Mouse (Mus musculus) layer of hippocampus, postnatal 14 days (tissue): ENCODE data around the gene Olfr891. TPM values are rescaled to one million over a fixed set of nuclear protein-coding genes. Genes with fewer than 3 reads are reported as not detected.
"Not testable (repeated sequence)": the region's sequence is repeated elsewhere in the genome, so short reads cannot be mapped to it uniquely, and the experiment has no call there.

Experiments
- DNase-seq, 2 experiments: peaks; one replicate each; pipeline ENCODE4 v3.0.0; 2021 to 2022; ENCODE audit warnings: low spot score in 2 of 2, mixed read lengths in 1 of 2
- long read RNA-seq, 2 experiments: library from polyadenylated mRNA; stranded (forward); transcript quantifications; one replicate each; pipeline ENCODE4 v2.0.0; 2021
- total RNA-seq, 2 experiments: library from RNA; stranded (reverse); gene quantifications; 2 replicates each; pipeline ENCODE4 v1.2.3; 2021

Gene Olfr891
- not detected for total RNA-seq
- long read RNA-seq, experiment 1, result 0 reads
- long read RNA-seq, experiment 2, result 0 reads

DNA sequence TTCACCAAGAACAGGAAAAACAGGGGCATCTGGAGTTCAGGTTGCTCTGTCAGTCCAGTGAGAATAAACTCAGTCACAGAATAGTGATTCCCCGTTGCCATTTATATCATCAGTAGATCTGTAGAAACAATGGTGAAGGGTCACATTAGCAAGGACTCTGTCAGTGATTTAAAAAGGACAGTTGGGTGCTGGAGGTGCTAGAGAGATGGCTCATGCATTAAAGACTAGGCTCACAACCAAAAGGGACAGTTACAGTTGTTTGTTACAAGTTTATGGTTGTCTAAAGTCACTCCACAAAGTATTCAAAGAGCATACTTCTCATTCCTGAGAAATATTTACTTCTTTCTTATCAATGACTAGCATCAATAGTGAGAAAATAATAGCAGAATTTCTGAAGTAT, at the start of gene Olfr891:
TSS of gene Olfr891 (minus strand) at position 101 of the 400 bp plus-strand sequence.
- no peak for DNase-seq

DNA sequence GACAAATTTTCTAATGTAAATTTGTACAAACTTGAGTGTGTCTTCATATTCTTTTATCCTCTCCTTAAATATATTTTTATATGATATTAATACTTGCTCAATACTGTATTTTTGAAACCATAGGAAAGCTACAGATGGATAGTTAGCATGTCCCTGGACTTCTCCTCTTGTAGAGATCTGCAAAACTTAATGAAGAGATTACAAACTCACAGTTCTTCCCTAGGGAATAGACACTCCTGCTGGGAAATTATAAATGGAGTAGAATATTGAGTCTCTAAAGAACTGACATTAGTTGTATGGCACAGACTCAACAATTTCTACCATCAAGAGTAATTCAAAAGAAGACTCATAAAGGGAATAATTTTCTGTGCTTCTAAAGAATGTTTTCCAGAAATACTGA, 37.1 kb upstream of the Olfr891 start, which contains the start of gene Olfr894:
TSS of gene Olfr894 (plus strand) at position 301 of the 400 bp plus-strand sequence.
- no peak for DNase-seq

DNA sequence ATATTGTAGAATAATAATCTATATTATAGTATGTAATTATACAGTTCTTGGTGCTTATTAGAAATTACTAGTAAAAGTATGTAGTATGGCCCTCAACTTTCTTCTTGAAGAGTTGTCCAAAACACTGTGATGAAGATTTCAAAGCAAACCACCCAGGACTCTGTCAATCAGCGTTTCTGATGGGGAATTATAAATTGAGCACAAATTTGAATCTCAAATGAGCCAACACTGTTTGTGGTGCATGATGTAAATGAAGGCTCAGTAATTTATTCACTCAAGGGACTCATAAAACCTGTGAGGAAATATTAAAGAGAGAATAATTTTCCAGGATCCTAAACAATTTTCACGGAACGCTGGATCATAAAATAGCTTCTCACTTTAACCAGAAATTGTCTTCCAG, 27.4 kb upstream of the Olfr891 start, which contains the start of gene Olfr893:
TSS of gene Olfr893 (plus strand) at position 301 of the 400 bp plus-strand sequence.
- DNase-seq, result no peak

DNA sequence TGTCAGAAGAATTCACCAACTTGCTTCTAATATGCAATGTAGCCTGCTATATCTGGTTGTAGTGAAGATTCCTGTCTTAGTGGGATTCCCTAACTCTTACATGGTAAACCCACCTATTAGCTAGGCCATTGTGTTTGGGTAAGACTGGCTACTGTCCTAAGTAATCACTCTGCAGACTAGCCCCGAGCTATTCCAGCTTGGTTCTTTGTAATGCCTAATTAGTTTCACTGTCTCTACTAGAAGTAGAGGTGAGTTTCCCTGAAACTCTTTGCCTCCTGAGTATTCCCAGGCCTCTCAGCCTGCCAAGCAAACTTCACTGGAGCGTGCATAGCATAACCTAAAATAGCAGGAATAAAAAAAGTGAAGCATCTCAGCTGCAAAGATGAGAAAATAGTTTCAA, 12.3 kb downstream of the Olfr891 start:
- not testable (repeated sequence) for DNase-seq

DNA sequence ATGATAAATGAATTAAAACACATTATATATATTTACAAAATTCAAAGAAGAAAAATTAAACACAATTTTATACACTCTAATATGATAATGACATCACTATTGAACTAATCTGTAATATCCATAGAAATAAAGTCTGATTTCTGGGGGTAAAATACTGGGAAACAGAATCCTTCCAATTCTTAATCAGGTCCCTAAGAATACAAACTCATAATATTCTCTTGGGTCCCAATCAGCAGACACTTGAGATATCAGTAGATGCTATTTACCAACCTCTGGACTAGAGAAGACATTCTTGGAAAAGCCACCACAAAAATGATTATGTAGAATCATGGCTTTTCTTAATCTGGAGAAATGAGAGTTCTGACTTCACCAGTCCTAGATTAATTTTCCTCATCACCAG, 38.4 kb downstream of the Olfr891 start, which contains the start of gene Olfr890:
TSS of gene Olfr890 (plus strand) at position 301 of the 400 bp plus-strand sequence.
- DNase-seq, result no peak

Other genes starting within 250 kb of the Olfr891 start
- gene Olfr881, start 189.0 kb downstream of the Olfr891 start, total RNA-seq, result not detected
- not detected for gene Olfr883, start 155.0 kb downstream of the Olfr891 start, total RNA-seq
- not detected for gene Olfr884, start 134.3 kb downstream of the Olfr891 start, total RNA-seq
- not detected for gene Olfr885, start 119.5 kb downstream of the Olfr891 start, total RNA-seq
- gene Olfr887, start 96.7 kb downstream of the Olfr891 start, total RNA-seq, result not detected
- not detected for gene Olfr888, start 72.7 kb downstream of the Olfr891 start, total RNA-seq
- not detected for gene Olfr889, start 65.6 kb downstream of the Olfr891 start, total RNA-seq
- not detected for gene Olfr890, start 38.3 kb downstream of the Olfr891 start, total RNA-seq
- not detected for gene Olfr893, start 27.5 kb upstream of the Olfr891 start, total RNA-seq
- gene Olfr894, start 37.2 kb upstream of the Olfr891 start, total RNA-seq, result not detected
- not detected for gene Olfr143, start 72.0 kb upstream of the Olfr891 start, total RNA-seq
- gene Olfr895, start 87.0 kb upstream of the Olfr891 start, total RNA-seq, result not detected
- not detected for gene Olfr896-ps1, start 110.3 kb upstream of the Olfr891 start, total RNA-seq
- not detected for gene Olfr25, start 148.2 kb upstream of the Olfr891 start, total RNA-seq
- not detected for gene Olfr898, start 167.6 kb upstream of the Olfr891 start, total RNA-seq
- not detected for gene Olfr250, start 186.1 kb upstream of the Olfr891 start, total RNA-seq
- gene Olfr251, start 196.3 kb upstream of the Olfr891 start, total RNA-seq, result not detected
- not detected for gene Olfr147, start 220.9 kb upstream of the Olfr891 start, total RNA-seq
- not detected for gene Olfr901, start 248.6 kb upstream of the Olfr891 start, total RNA-seq